Mouse (Mus musculus): Measurements from ENCODE around the gene Smad9. TPM values are rescaled to one million over a fixed set of nuclear protein-coding genes. Genes with fewer than 3 reads are reported as not detected.

The Smad9 gene
- polyA plus RNA-seq, 1 experiment from 2014 or later: 0.06 TPM

DNA sequence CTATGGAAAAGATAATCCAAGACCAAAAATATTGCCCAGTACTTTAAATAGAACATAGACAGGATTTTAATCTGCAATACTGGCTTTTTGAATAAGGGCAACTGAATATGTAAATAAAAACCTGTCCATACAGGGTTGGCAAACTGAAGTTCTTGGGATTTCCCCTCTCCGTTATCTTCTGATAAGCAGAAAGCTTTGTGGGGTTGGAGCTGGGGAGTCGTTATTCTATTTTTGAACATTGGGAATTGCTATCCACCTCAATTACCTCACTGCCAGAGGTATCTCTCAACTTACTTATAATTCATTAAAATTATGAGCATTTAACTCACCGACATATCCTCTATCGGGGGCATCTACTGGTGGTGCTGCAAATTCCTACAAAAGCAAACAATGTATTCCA, 23.0 kb upstream of the Smad9 start:
- Histone ChIP-seq H3K4me1 (replicated peaks) (peaks cover 30% of the 10 kb centered on the region), H3K9ac (no peak overlapping the region), H3K27me3 (no peaks in the 10 kb centered on the region), H3K4me2 (no peak overlapping the region), H3K36me3 (replicated peaks) (peaks cover 59% of the 10 kb centered on the region), H3K4me3 (replicated peaks) (no peak overlapping the region), H3K27ac (replicated peaks) (no peak overlapping the region), H3K9me3 (replicated peaks) (no peaks in the 10 kb centered on the region)
- ATAC-seq (ENCODE audit: insufficient read depth): no peak
- WGBS (ENCODE audit: insufficient replicate concordance): 57% methylated on average over 4 of the region's 4 CpGs

DNA sequence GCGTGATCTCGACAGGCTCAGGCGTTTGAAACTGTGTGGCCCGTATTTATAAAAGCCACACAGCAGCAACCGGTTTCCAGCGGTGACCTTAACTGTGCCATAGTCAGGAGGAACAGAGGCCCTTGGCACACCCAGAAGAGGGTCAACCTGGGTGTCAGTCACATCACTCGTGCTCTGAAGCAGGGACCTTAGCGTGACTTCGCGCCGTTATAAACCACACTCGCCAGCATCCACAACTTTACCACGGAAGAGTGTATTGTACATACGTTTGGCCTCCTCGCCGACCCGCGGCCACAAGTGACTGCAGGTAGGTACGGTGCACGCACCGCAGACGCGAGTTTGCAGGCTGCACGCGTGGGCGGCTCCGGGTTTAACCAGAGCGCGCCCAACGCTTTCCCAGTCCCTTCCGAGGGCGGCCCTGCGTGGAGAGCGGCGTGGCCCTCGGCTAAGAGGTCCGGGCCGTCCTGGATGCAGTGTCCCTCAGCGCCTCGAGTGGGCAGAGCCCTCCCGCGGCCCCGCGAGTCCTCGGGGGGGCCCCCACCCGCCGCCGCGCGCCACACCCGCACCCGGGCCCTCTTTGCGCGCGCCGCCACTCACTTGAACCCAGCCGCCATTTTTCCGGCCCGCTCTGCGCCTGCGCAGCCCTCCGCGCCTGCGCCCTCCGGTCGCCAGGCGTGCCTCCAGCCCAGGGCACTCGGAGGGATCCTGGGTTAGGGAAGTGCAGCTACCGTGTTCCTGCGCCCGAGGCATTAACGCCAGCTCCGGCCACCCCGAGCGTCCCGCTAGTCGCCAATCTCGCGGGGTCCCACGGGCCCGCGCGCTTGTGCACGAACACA, 20.8 kb upstream of the Smad9 start:
- peak overlapping the region; percentile 83 for H3K9ac ChIP-seq
- no peaks in the 10 kb centered on the region for H3K9me3 ChIP-seq (replicated peaks)
- peak overlapping the region; percentile 98 for H3K4me2 ChIP-seq
- no peaks in the 10 kb centered on the region for H3K27me3 ChIP-seq
- peak; percentile 93 for ATAC-seq (ENCODE audit: insufficient read depth)
- H3K36me3 ChIP-seq (replicated peaks): peaks cover 44% of the 10 kb centered on the region
- under 1% methylated on average over 84 of the region's 84 CpGs for WGBS (ENCODE audit: insufficient replicate concordance)
- peak overlapping the region; percentile 99 for H3K27ac ChIP-seq (replicated peaks)
- peaks cover 30% of the 10 kb centered on the region for H3K4me1 ChIP-seq (replicated peaks)
- H3K4me3 ChIP-seq (replicated peaks): peak overlapping the region; percentile 87

DNA sequence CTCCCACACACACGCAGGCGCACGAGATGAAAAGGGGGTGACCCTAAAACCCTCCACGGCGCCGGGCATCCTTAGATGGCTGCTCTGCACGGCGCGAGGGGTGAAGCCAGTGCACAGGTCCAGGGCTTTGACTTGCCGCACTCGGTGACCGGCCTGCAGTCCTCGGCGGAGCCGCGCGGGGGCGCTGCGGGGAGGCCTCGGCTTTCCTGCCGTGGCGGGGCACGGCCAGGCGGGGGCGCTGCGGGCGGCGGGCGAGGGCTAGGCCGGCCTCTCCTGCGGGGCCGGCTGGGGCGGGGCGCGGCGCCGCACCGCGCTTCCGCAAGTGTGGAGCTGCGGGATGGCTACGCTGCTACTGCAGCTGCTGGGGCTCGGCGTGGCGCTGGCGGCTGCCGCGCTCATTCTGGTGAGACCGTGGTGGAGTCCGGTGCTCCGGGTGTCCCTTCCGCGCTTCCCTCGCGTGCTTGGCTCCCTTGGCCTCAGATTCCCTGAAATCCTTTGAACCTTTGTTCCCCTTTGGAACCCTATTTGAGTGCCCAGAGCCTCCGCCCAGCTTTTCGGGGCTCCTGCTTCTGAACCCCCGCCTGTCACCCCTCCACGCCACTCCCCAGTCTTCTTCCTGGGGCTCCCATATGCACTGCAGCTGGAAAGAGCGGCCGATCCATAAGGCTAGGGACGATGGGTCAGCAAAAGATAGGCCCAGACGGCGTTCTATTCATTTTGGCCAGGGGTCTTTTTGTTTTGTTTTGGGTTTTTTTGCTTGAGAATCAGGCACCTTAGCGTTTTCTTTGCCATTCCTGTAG, 19.9 kb upstream of the Smad9 start, which contains the start of the genes Exosc8 and Alg5:
Gene Exosc8, minus strand, starts transcription at position 147 of the 800 bp plus-strand sequence.
Gene Alg5, plus strand, starts transcription at position 293 of the 800 bp plus-strand sequence.
- WGBS (ENCODE audit: insufficient replicate concordance): under 1% methylated on average over 63 of the region's 65 CpGs
- H3K4me2 ChIP-seq: peak within 1 kb of the TSS; percentile 98
- peak; percentile 87 for ATAC-seq (ENCODE audit: insufficient read depth)

DNA sequence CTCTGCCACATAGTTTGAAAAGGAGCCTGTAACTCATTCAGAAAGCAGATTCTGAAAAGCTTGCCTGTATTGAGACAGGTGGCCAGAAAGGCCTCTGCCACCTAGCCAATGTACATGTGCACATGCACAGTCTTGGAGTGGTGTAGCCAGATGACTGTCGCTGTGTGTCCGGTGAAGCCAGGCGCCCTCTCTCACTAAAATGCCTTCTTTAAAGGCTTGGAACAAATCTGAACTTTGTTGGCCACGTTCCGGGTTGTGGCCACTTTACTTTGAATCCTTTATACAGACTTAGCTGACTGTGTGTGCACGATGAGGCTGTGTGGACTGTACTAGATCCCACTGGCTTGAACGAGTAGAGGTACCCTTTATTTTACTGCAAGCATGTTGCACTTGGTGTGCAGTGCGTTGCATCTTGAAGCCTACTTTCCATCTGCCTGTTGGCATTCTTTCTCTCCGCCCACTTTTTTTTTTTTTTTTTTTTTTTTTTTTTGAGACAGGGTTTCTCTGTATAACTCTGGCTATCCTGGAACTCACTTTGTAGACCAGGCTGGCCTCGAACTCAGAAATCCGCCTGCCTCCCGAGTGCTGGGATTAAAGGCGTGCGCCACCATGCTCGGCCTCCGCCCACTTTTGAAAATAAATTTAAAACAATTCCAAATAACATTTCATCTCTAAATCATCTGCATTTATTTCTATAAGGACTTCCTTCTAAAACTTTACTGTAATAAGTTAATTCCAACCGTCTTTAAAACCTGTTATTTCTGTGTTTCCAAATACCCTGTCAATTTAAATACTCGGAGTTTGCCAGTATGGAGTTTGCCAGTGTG, 19.1 kb upstream of the Smad9 start:
- WGBS (ENCODE audit: insufficient replicate concordance): 42% methylated on average over 18 of the region's 18 CpGs
- H3K4me1 ChIP-seq (replicated peaks): peaks cover 30% of the 10 kb centered on the region
- peak overlapping the region; percentile 98 for H3K4me2 ChIP-seq
- ATAC-seq (ENCODE audit: insufficient read depth): no peak
- peaks cover 40% of the 10 kb centered on the region for H3K36me3 ChIP-seq (replicated peaks)
- peak overlapping the region; percentile 83 for H3K9ac ChIP-seq
- no peaks in the 10 kb centered on the region for H3K9me3 ChIP-seq (replicated peaks)
- no peaks in the 10 kb centered on the region for H3K27me3 ChIP-seq
- H3K27ac ChIP-seq (replicated peaks): peak overlapping the region; percentile 99
- H3K4me3 ChIP-seq (replicated peaks): peak overlapping the region; percentile 87

More for the DNA sequence above, 19.9 kb upstream of the Smad9 start, which contains the start of the genes Exosc8 and Alg5:
- H3K27ac ChIP-seq (replicated peaks): peak within 1 kb of the TSS; percentile 99
- peaks cover 41% of the 10 kb centered on the region for H3K36me3 ChIP-seq (replicated peaks)
- no peaks in the 10 kb centered on the region for H3K9me3 ChIP-seq (replicated peaks)
- peak within 1 kb of the TSS; percentile 87 for H3K4me3 ChIP-seq (replicated peaks)
- no peaks in the 10 kb centered on the region for H3K27me3 ChIP-seq
- peak within 1 kb of the TSS; percentile 83 for H3K9ac ChIP-seq
- peaks cover 30% of the 10 kb centered on the region for H3K4me1 ChIP-seq (replicated peaks)

DNA sequence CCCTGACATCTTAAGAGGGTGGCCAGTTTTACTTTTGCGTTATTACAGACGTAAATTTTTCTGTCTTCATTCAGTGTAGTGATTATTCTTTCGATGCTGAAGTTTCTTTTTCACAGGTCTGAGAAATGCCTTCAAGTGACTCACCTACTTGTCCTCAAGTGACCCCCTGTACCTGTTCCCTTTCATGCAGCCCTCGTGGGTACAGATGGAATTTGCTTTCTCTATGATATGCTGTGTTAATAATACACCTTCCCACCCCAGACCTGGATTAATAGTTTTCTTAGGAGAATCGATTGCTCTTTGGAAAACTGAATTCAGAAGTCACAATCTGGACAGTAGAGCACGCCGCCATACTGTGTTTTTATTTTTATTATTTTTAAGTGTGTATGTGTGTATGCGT, 18.1 kb upstream of the Smad9 start:
- H3K4me3 ChIP-seq (replicated peaks): no peak overlapping the region

DNA sequence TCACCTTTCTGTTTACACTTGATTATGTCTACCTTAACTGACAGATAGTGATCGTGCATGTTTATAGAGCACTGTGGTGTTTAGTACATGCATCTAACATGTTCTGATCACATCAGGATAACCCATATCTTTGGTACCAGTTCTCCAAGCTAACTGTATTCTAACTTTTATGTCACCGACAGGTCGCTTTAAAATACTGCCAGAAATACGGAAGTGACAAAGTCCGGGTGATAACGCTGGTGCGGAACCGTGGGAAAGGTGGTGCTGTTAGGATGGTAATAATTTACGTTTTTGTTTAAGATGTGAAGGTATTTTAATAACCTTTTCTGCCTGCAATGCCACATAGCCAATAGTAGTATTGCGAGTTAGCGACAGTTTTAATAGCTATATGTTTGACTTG, 13.4 kb upstream of the Smad9 start:
- 89% methylated on average over 11 of the region's 11 CpGs for WGBS (ENCODE audit: insufficient replicate concordance)
- no peak for ATAC-seq (ENCODE audit: insufficient read depth)
- H3K27ac ChIP-seq (replicated peaks): no peak overlapping the region

More for the DNA sequence above, 18.1 kb upstream of the Smad9 start:
- ATAC-seq (ENCODE audit: insufficient read depth): no peak
- H3K36me3 ChIP-seq (replicated peaks): peaks cover 41% of the 10 kb centered on the region
- no peak overlapping the region for H3K9ac ChIP-seq
- H3K9me3 ChIP-seq (replicated peaks): no peaks in the 10 kb centered on the region
- no peak overlapping the region for H3K4me2 ChIP-seq
- WGBS (ENCODE audit: insufficient replicate concordance): 86% methylated on average over 8 of the region's 8 CpGs
- H3K27me3 ChIP-seq: no peaks in the 10 kb centered on the region
- no peak overlapping the region for H3K27ac ChIP-seq (replicated peaks)
- peaks cover 26% of the 10 kb centered on the region for H3K4me1 ChIP-seq (replicated peaks)

DNA sequence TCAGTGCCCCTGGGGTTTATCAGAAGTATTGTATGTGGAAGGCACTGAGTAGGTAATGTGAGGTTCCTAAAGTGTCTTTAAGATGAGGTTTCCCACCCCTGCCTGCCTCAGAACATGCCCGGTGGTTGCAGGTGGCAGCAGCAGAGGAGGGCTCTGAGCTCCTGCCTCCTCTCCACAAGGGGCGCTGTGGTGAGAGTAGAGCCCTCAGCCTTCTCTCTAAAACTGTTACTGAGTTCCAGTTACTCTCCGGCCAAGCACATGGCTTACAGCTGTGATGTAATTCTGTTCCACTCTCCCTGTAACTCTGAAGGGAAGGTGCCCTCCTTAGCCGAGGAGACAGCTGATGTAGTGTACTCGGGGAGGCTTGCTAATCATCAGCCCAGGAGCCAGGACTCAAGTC, 9.6 kb upstream of the Smad9 start:
- WGBS (ENCODE audit: insufficient replicate concordance): 58% methylated on average over 5 of the region's 5 CpGs
- Histone ChIP-seq H3K27ac (replicated peaks) (no peak overlapping the region), H3K4me1 (replicated peaks) (no peaks in the 10 kb centered on the region), H3K4me2 (no peak overlapping the region), H3K9me3 (replicated peaks) (no peaks in the 10 kb centered on the region), H3K4me3 (replicated peaks) (no peak overlapping the region), H3K36me3 (replicated peaks) (peaks cover 94% of the 10 kb centered on the region), H3K27me3 (no peaks in the 10 kb centered on the region), H3K9ac (no peak overlapping the region)
- no peak for ATAC-seq (ENCODE audit: insufficient read depth)

More for the DNA sequence above, 13.4 kb upstream of the Smad9 start:
- Histone ChIP-seq H3K9ac (no peak overlapping the region), H3K36me3 (replicated peaks) (peaks cover 75% of the 10 kb centered on the region), H3K27me3 (no peaks in the 10 kb centered on the region), H3K4me3 (replicated peaks) (no peak overlapping the region), H3K4me1 (replicated peaks) (no peaks in the 10 kb centered on the region), H3K9me3 (replicated peaks) (no peaks in the 10 kb centered on the region), H3K4me2 (no peak overlapping the region)

DNA sequence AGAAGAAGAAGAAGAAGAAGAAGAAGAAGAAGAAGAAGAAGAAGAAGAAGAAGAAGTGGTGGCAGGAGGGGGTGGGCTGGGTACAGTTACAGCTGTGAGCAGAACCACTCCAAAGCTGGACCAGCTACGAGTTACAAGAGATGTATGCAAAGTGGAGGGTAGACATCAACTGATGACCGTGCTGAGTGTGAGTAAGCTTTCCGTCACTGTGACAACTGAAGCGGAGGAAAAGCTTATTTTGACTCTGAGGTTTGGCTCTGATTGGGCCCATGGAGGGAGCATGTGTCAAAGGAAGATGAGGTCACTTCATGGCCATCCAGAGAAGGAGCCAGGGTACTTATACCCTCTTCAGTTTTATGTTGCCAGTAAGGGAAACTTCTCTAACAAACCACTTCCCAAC, 2.0 kb upstream of the Smad9 start:
- no peak overlapping the region for H3K4me2 ChIP-seq
- no peaks in the 10 kb centered on the region for H3K9me3 ChIP-seq (replicated peaks)
- H3K36me3 ChIP-seq (replicated peaks): peaks cover 28% of the 10 kb centered on the region
- 56% methylated on average over 4 of the region's 4 CpGs for WGBS (ENCODE audit: insufficient replicate concordance)
- H3K27me3 ChIP-seq: peaks cover 35% of the 10 kb centered on the region
- no peak for ATAC-seq (ENCODE audit: insufficient read depth)
- H3K9ac ChIP-seq: no peak overlapping the region
- no peaks in the 10 kb centered on the region; the same call in 1 of the 2 replicates for H3K4me1 ChIP-seq (replicated peaks)
- H3K4me3 ChIP-seq (replicated peaks): no peak overlapping the region
- no peak overlapping the region for H3K27ac ChIP-seq (replicated peaks)

DNA sequence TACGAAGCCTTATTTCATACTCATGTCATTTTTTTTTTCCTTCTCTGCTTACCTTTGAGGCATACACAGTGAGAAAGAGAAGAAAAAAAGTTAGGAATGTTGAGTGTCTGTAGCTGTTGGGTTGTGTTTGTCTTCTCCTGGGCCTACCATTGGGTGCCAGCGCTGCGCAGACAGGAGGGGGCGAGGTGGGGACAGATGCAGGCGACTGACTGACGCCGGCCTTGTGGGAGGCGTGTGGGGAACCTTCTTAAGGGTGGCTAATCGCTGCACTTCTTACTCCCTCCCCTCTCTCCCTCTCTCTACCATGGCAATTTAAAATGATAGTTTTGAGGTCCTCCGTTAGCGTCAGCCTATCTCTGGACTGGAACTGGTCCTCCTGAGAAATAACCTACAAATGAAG, 676 bp downstream of the Smad9 start:
- ATAC-seq (ENCODE audit: insufficient read depth): no peak
- Histone ChIP-seq H3K36me3 (replicated peaks) (peaks cover 4% of the 10 kb centered on the region; the same call in 1 of the 2 replicates), H3K27me3 (peaks cover 35% of the 10 kb centered on the region), H3K4me3 (replicated peaks) (peak overlapping the region; percentile 50), H3K9me3 (replicated peaks) (no peaks in the 10 kb centered on the region), H3K27ac (replicated peaks) (no peak overlapping the region), H3K4me1 (replicated peaks) (peaks cover 6% of the 10 kb centered on the region; the same call in 1 of the 2 replicates), H3K9ac (no peak overlapping the region), H3K4me2 (peak overlapping the region; percentile 72)
- 3% methylated on average over 11 of the region's 11 CpGs for WGBS (ENCODE audit: insufficient replicate concordance)

DNA sequence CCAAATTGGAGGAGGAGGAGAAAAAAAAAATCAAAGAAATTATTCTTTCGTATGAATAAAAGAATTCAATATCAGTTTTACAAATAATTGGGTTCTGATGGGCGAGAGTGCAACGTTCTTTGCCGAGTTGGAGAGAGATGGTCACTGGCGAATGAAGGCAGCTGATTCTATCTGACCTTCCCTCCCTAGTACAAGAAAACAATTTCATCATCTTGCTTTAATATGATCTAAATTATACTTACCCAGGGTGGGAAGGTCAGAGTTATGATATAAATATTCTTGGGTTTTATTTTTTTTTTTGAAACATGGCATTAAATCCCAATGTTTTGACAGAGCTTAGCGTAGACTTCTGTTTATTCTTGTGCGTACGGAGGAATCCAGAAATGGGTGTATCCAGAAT, 2.1 kb downstream of the Smad9 start:
- Histone ChIP-seq H3K27me3 (peaks cover 35% of the 10 kb centered on the region), H3K27ac (replicated peaks) (no peak overlapping the region), H3K4me2 (no peak overlapping the region), H3K36me3 (replicated peaks) (no peaks in the 10 kb centered on the region), H3K4me3 (replicated peaks) (no peak overlapping the region), H3K4me1 (replicated peaks) (peaks cover 7% of the 10 kb centered on the region; the same call in 1 of the 2 replicates), H3K9me3 (replicated peaks) (no peaks in the 10 kb centered on the region), H3K9ac (no peak overlapping the region)
- ATAC-seq (ENCODE audit: insufficient read depth): no peak
- WGBS (ENCODE audit: insufficient replicate concordance): 77% methylated on average over 8 of the region's 8 CpGs

All from liver, embryonic 15.5 days (tissue).